Mouse (Mus musculus): ENCODE data around the gene Ifitm3.

- TF ChIP-seq EP300 (IDR thresholded peaks at IDR 0.05; ENCODE audit: low read depth), result no peak
- TF ChIP-seq CTCF (IDR thresholded peaks at IDR 0.05; ENCODE audit: low read depth), result no peak
Observed at GRCm38 (mm10) chr7:141011238-141011770, 734 bp upstream of the Ifitm3 start.

Measured in liver, embryonic 14.5 days (tissue).